Mouse (Mus musculus): Measurements from ENCODE around the gene Olfr618. TPM values are rescaled to one million over a fixed set of nuclear protein-coding genes. Genes with fewer than 3 reads are reported as not detected.
"Not testable (repeated sequence)": the region's sequence is repeated elsewhere in the genome, so short reads cannot be mapped to it uniquely, and the experiment has no call there.

Gene Olfr618
- not detected for total RNA-seq (2018; cell fraction: chromatin; rRNA removed)
- not detected for total RNA-seq (2018; cell fraction: cytosol; rRNA removed)
- not detected for total RNA-seq (2018; cell fraction: nucleus; rRNA removed)
- polyA plus RNA-seq (2018) = not detected in 3 replicates

- Histone ChIP-seq H3K79me2 (ENCODE audit: inconsistent target) (no peaks in the 10 kb centered on the region), H3K27ac (no peak within 1 kb of the TSS)
- 57% methylated on average over 2 of the region's 2 CpGs for WGBS (ENCODE audit: missing documents)
These were observed at the start of gene Olfr618 for GRCm38 (mm10) chr7:103589803-103590202. Gene Olfr618 (plus strand): TSS chr7:103590103.

GRCm38 (mm10) chr7:103542617-103543016 is 47.3 kb upstream of the Olfr618 start, which contains the start of gene Olfr612:
Gene Olfr612 (minus strand): TSS chr7:103542717.
- 100% methylated on average over 2 of the region's 2 CpGs for WGBS (ENCODE audit: missing documents)
- H3K79me2 ChIP-seq (ENCODE audit: inconsistent target); H3K4me3 ChIP-seq (ENCODE audit: inconsistent target); H3K36me3 ChIP-seq (ENCODE audit: inconsistent target); H3K27ac ChIP-seq: not testable (repeated sequence)

More at GRCm38 (mm10) chr7:103589803-103590202, at the start of gene Olfr618:
- Histone ChIP-seq H3K36me3 (ENCODE audit: inconsistent target) (no peaks in the 10 kb centered on the region), H3K4me3 (ENCODE audit: inconsistent target) (no peak within 1 kb of the TSS)

GRCm38 (mm10) chr7:103547774-103548173 is 42.1 kb upstream of the Olfr618 start, which contains the start of gene Olfr613:
Gene Olfr613 (plus strand): TSS chr7:103548074.
- H3K36me3 ChIP-seq (ENCODE audit: inconsistent target) = no peaks in the 10 kb centered on the region
- H3K4me3 ChIP-seq (ENCODE audit: inconsistent target) = no peak within 1 kb of the TSS
- H3K27ac ChIP-seq = no peak within 1 kb of the TSS
- no peaks in the 10 kb centered on the region for H3K79me2 ChIP-seq (ENCODE audit: inconsistent target)
- WGBS (ENCODE audit: missing documents) = 65% methylated on average over 2 of the region's 2 CpGs

- Histone ChIP-seq H3K79me2 (ENCODE audit: inconsistent target) (no peaks in the 10 kb centered on the region), H3K4me3 (ENCODE audit: inconsistent target) (no peak within 1 kb of the TSS), H3K36me3 (ENCODE audit: inconsistent target) (no peaks in the 10 kb centered on the region), H3K27ac (no peak within 1 kb of the TSS)
- no CpG with 5 or more reads among the region's 2 CpGs for WGBS (ENCODE audit: missing documents)
These were observed 34.1 kb upstream of the Olfr618 start, which contains the start of gene Olfr615 for GRCm38 (mm10) chr7:103555779-103556178. Gene Olfr615 (plus strand): TSS chr7:103556079.

GRCm38 (mm10) chr7:103569043-103569442 is 20.9 kb upstream of the Olfr618 start, which contains the start of gene Olfr616:
Gene Olfr616 (minus strand): TSS chr7:103569143.
- Histone ChIP-seq H3K4me3 (ENCODE audit: inconsistent target) (no peak within 1 kb of the TSS), H3K27ac (no peak within 1 kb of the TSS), H3K36me3 (ENCODE audit: inconsistent target) (no peaks in the 10 kb centered on the region), H3K79me2 (ENCODE audit: inconsistent target) (no peaks in the 10 kb centered on the region)
- 74% methylated on average over 3 of the region's 3 CpGs for WGBS (ENCODE audit: missing documents)

- no peaks in the 10 kb centered on the region for H3K36me3 ChIP-seq (ENCODE audit: inconsistent target)
- no peaks in the 10 kb centered on the region for H3K79me2 ChIP-seq (ENCODE audit: inconsistent target)
- H3K27ac ChIP-seq = no peak within 1 kb of the TSS
- WGBS (ENCODE audit: missing documents) = 92% methylated on average over 1 of the region's 1 CpGs
- no peak within 1 kb of the TSS for H3K4me3 ChIP-seq (ENCODE audit: inconsistent target)
These were observed 17.1 kb upstream of the Olfr618 start, which contains the start of gene Olfr617 for GRCm38 (mm10) chr7:103572761-103573160. Gene Olfr617 (plus strand): TSS chr7:103573061.

GRCm38 (mm10) chr7:103600275-103600674 is 10.4 kb downstream of the Olfr618 start, which contains the start of gene Olfr619:
Gene Olfr619 (plus strand): TSS chr7:103600575.
- no peak within 1 kb of the TSS for H3K27ac ChIP-seq
- H3K4me3 ChIP-seq (ENCODE audit: inconsistent target) = no peak within 1 kb of the TSS
- H3K36me3 ChIP-seq (ENCODE audit: inconsistent target) = no peaks in the 10 kb centered on the region
- no peaks in the 10 kb centered on the region for H3K79me2 ChIP-seq (ENCODE audit: inconsistent target)

GRCm38 (mm10) chr7:103607425-103607824 is 17.5 kb downstream of the Olfr618 start:
- Histone ChIP-seq H3K27ac (no peak overlapping the region), H3K36me3 (ENCODE audit: inconsistent target) (no peaks in the 10 kb centered on the region), H3K79me2 (ENCODE audit: inconsistent target) (no peaks in the 10 kb centered on the region), H3K4me3 (ENCODE audit: inconsistent target) (no peak overlapping the region)
- WGBS (ENCODE audit: missing documents) = 69% methylated on average over 2 of the region's 2 CpGs

- 80% methylated on average over 2 of the region's 2 CpGs for WGBS (ENCODE audit: missing documents)
- H3K36me3 ChIP-seq (ENCODE audit: inconsistent target) = no peaks in the 10 kb centered on the region
These were observed 22.5 kb downstream of the Olfr618 start, which contains the start of gene Olfr620 for GRCm38 (mm10) chr7:103612434-103612833. Gene Olfr620 (minus strand): TSS chr7:103612534.

GRCm38 (mm10) chr7:103636795-103637194 is 46.9 kb downstream of the Olfr618 start:
- no peaks in the 10 kb centered on the region for H3K79me2 ChIP-seq (ENCODE audit: inconsistent target)
- H3K4me3 ChIP-seq (ENCODE audit: inconsistent target) = no peak overlapping the region
- no peak overlapping the region for H3K27ac ChIP-seq
- H3K36me3 ChIP-seq (ENCODE audit: inconsistent target) = no peaks in the 10 kb centered on the region

More at GRCm38 (mm10) chr7:103612434-103612833, 22.5 kb downstream of the Olfr618 start, which contains the start of gene Olfr620:
- Histone ChIP-seq H3K4me3 (ENCODE audit: inconsistent target) (no peak within 1 kb of the TSS), H3K27ac (no peak within 1 kb of the TSS), H3K79me2 (ENCODE audit: inconsistent target) (no peaks in the 10 kb centered on the region)

- Histone ChIP-seq H3K4me3 (ENCODE audit: inconsistent target) (no peak within 1 kb of the TSS), H3K79me2 (ENCODE audit: inconsistent target) (no peaks in the 10 kb centered on the region), H3K36me3 (ENCODE audit: inconsistent target) (no peaks in the 10 kb centered on the region), H3K27ac (no peak within 1 kb of the TSS)
- WGBS (ENCODE audit: missing documents) = 89% methylated on average over 1 of the region's 1 CpGs
These were observed 52.7 kb downstream of the Olfr618 start, which contains the start of gene Olfr622 for GRCm38 (mm10) chr7:103642602-103643001. Gene Olfr622 (minus strand): TSS chr7:103642702.

- Histone ChIP-seq H3K4me3 (ENCODE audit: inconsistent target) (no peak overlapping the region), H3K79me2 (ENCODE audit: inconsistent target) (no peaks in the 10 kb centered on the region), H3K27ac (no peak overlapping the region), H3K36me3 (ENCODE audit: inconsistent target) (no peaks in the 10 kb centered on the region)
- WGBS (ENCODE audit: missing documents) = 80% methylated on average over 3 of the region's 4 CpGs
These were observed 54.2 kb downstream of the Olfr618 start for GRCm38 (mm10) chr7:103644070-103644469.

Other genes with a start within 250 kb of the Olfr618 start
- not detected in 3 replicates for gene Olfr600, start 240.4 kb upstream of the Olfr618 start, polyA plus RNA-seq (2018)
- gene Olfr601, start 227.4 kb upstream of the Olfr618 start, polyA plus RNA-seq (2018) = not detected in 3 replicates
- not detected in 3 replicates for gene Olfr603, start 203.9 kb upstream of the Olfr618 start, polyA plus RNA-seq (2018)
- gene Usp17lc, start 175.0 kb upstream of the Olfr618 start, polyA plus RNA-seq (2018) = not detected in 3 replicates
- gene Olfr605, start 144.7 kb upstream of the Olfr618 start, polyA plus RNA-seq (2018) = not detected in 3 replicates
- not detected in 3 replicates for gene Olfr606, start 141.1 kb upstream of the Olfr618 start, polyA plus RNA-seq (2018)
- gene Olfr607, start 126.0 kb upstream of the Olfr618 start, polyA plus RNA-seq (2018) = not detected in 3 replicates
- not detected in 3 replicates for gene Olfr608, start 120.2 kb upstream of the Olfr618 start, polyA plus RNA-seq (2018)
- gene Olfr609, start 92.0 kb upstream of the Olfr618 start, polyA plus RNA-seq (2018) = not detected in 3 replicates
- not detected in 3 replicates for gene Olfr610, start 78.0 kb upstream of the Olfr618 start, polyA plus RNA-seq (2018)
- gene Olfr611, start 69.3 kb upstream of the Olfr618 start, polyA plus RNA-seq (2018) = not detected in 3 replicates
- gene Olfr612, start 47.4 kb upstream of the Olfr618 start, polyA plus RNA-seq (2018) = not detected in 3 replicates
- gene Olfr613, start 42.0 kb upstream of the Olfr618 start, polyA plus RNA-seq (2018) = not detected in 3 replicates
- gene Olfr615, start 34.0 kb upstream of the Olfr618 start, polyA plus RNA-seq (2018) = not detected in 3 replicates
- gene Olfr616, start 21.0 kb upstream of the Olfr618 start, polyA plus RNA-seq (2018) = not detected in 3 replicates
- not detected in 3 replicates for gene Olfr617, start 17.0 kb upstream of the Olfr618 start, polyA plus RNA-seq (2018)
- not detected in 3 replicates for gene Olfr619, start 10.5 kb downstream of the Olfr618 start, polyA plus RNA-seq (2018)
- not detected in 3 replicates for gene Olfr620, start 22.4 kb downstream of the Olfr618 start, polyA plus RNA-seq (2018)
- gene Olfr622, start 52.6 kb downstream of the Olfr618 start, polyA plus RNA-seq (2018) = not detected in 3 replicates
- gene Olfr623, start 73.6 kb downstream of the Olfr618 start, polyA plus RNA-seq (2018) = not detected in 3 replicates
- 0.09 to 0.15 TPM (median 0.09 TPM) in 3 replicates for gene Olfr624, start 81.1 kb downstream of the Olfr618 start, polyA plus RNA-seq (2018)
- gene Olfr625-ps1, start 92.6 kb downstream of the Olfr618 start, polyA plus RNA-seq (2018) = not detected in 3 replicates
- not detected in 3 replicates for gene Olfr243, start 124.6 kb downstream of the Olfr618 start, polyA plus RNA-seq (2018)
- gene Olfr628, start 140.3 kb downstream of the Olfr618 start, polyA plus RNA-seq (2018) = not detected in 3 replicates
- gene Olfr629, start 154.8 kb downstream of the Olfr618 start, polyA plus RNA-seq (2018) = not detected in 3 replicates
- not detected in 3 replicates for gene Olfr630, start 167.2 kb downstream of the Olfr618 start, polyA plus RNA-seq (2018)
- gene Olfr69, start 181.5 kb downstream of the Olfr618 start, polyA plus RNA-seq (2018) = not detected in 3 replicates
- gene Olfr68, start 189.6 kb downstream of the Olfr618 start, polyA plus RNA-seq (2018) = not detected in 3 replicates
- gene Olfr67, start 201.7 kb downstream of the Olfr618 start, polyA plus RNA-seq (2018) = not detected in 3 replicates
- gene Hbb-bt, start 223.9 kb downstream of the Olfr618 start, polyA plus RNA-seq (2018) = not detected in 3 replicates
- gene Hbb-bs, start 238.0 kb downstream of the Olfr618 start, polyA plus RNA-seq (2018) = not detected in 3 replicates